20 mouse cellular contexts compared by ENCODE assay signal in genomic region chr7:27537998-27538397, GRCm38 (mm10). TPM values are rescaled to one million over a fixed set of nuclear protein-coding genes. Genes with fewer than 3 reads are reported as not detected.
A peak's percentile ranks its signal among the peaks of the same experiment; 100 is the strongest.
DNase-seq lines count a peak whose midpoint lies in the region; ATAC-seq and TF ChIP-seq lines count a peak whose summit lies in the region.
"Had no signal": no experiment of that assay in that cellular context is flagged by ENCODE, and none has a peak within 500 bp of the region (broad histone marks: within the 10 kb centered on the region; RNA-seq: fewer than 3 reads in every experiment).

No protein-coding gene starts in this region.

- H3K4me1 ChIP-seq in liver, embryonic 14.5 days (replicated peaks; ENCODE audit: control insufficient read depth in 2 of 2, insufficient read depth in 2 of 2, low read length in 1 of 2) = peaks cover 76 to 82% of the 10 kb centered on the region in 2 experiments
- peaks cover 56% of the 10 kb centered on the region for H3K4me1 ChIP-seq in liver, postnatal 0 days (ENCODE audit: insufficient read depth)
- peaks cover 28% of the 10 kb centered on the region for H3K4me1 ChIP-seq in bone marrow macrophage, adult 2 months (ENCODE audit: control insufficient read depth, insufficient read depth, low read length)

- H3K9ac ChIP-seq in liver, embryonic 14.5 days (replicated peaks) = no peak overlapping the region; the same call in 1 of the 2 replicates
- no peak overlapping the region for H3K9ac ChIP-seq in liver, postnatal 0 days (replicated peaks)
- H3K9ac ChIP-seq: embryonic facial prominence, embryonic 12.5 days; forebrain, embryonic 13.5 days; heart, embryonic 12.5 days; hindbrain, embryonic 15.5 days had no signal

- H3K4me2 ChIP-seq in liver, embryonic 14.5 days (ENCODE audit: low read depth) = no peak overlapping the region
- H3K4me2 ChIP-seq in liver, postnatal 0 days (ENCODE audit: low read depth, low read length) = no peak overlapping the region
- H3K4me2 ChIP-seq: embryonic facial prominence, embryonic 12.5 days; forebrain, embryonic 13.5 days; heart, embryonic 12.5 days; hindbrain, embryonic 15.5 days had no signal

- no peak overlapping the region for H3K4me3 ChIP-seq in liver, embryonic 14.5 days (ENCODE audit: insufficient read depth in 1 of 2, low read depth in 2 of 2, low read length in 2 of 2)
- H3K4me3 ChIP-seq in liver, postnatal 0 days (ENCODE audit: low read depth, low read length) = no peak overlapping the region
- H3K4me3 ChIP-seq in bone marrow macrophage, adult 2 months (ENCODE audit: insufficient read depth, low read length) = no peak overlapping the region
- no peak overlapping the region for H3K4me3 ChIP-seq in macrophage (ENCODE audit: inconsistent target)
- H3K4me3 ChIP-seq: embryonic facial prominence, embryonic 12.5 days; forebrain, embryonic 13.5 days; gastrocnemius, adult 2 months; heart, embryonic 12.5 days; hindbrain, embryonic 10.5 days; hindbrain, embryonic 15.5 days had no signal

- peaks cover 18% of the 10 kb centered on the region; the same call in 1 of the 2 replicates for H3K79me2 ChIP-seq in macrophage (ENCODE audit: inconsistent target)

- H3K9me3 ChIP-seq in liver, embryonic 14.5 days (ENCODE audit: control insufficient read depth, low read length) = no peaks in the 10 kb centered on the region
- H3K9me3 ChIP-seq in liver, postnatal 0 days (ENCODE audit: low read length) = no peaks in the 10 kb centered on the region
- H3K9me3 ChIP-seq: embryonic facial prominence, embryonic 12.5 days; forebrain, embryonic 13.5 days; heart, embryonic 12.5 days; hindbrain, embryonic 10.5 days; hindbrain, embryonic 15.5 days had no signal

- TF ChIP-seq POLR2A in bone marrow macrophage, adult 2 months (IDR thresholded peaks at IDR 0.05; ENCODE audit: borderline replicate concordance, low read depth, low read length) = no peak

- 79% methylated on average over 8 of the region's 8 CpGs for WGBS in liver, embryonic 14.5 days (ENCODE audit: insufficient replicate concordance)
- 82% methylated on average over 8 of the region's 8 CpGs for WGBS in liver, postnatal 0 days (ENCODE audit: insufficient replicate concordance)
- WGBS in macrophage (ENCODE audit: missing documents) = 92% methylated on average over 8 of the region's 8 CpGs

- ATAC-seq in liver, embryonic 14.5 days (ENCODE audit: insufficient read depth) = no peak
- ATAC-seq in liver, postnatal 0 days = no peak
- ATAC-seq: forebrain, embryonic 13.5 days; inflammation-experienced regulatory T-cells, adult 6 months had no signal

- no peak for TF ChIP-seq EP300 in liver, embryonic 14.5 days (IDR thresholded peaks at IDR 0.05; ENCODE audit: low read depth)
- no peak for TF ChIP-seq EP300 in liver, postnatal 0 days (IDR thresholded peaks at IDR 0.05; ENCODE audit: low read depth)

- peak overlapping the region; percentile 27 for H3K27ac ChIP-seq in liver, embryonic 14.5 days
- no peak overlapping the region for H3K27ac ChIP-seq in liver, postnatal 0 days (ENCODE audit: low read depth)
- H3K27ac ChIP-seq in bone marrow macrophage, adult 2 months (ENCODE audit: insufficient read depth, low read depth, low read length) = 0 out of 2 replicates have a peak overlapping the region, but pooled peaks have one; percentile 4
- peak overlapping the region; percentile 80; the same call in 1 of the 2 replicates for H3K27ac ChIP-seq in macrophage
- H3K27ac ChIP-seq: embryonic facial prominence, embryonic 12.5 days; forebrain, embryonic 13.5 days; gastrocnemius, adult 2 months; hindbrain, embryonic 10.5 days; hindbrain, embryonic 15.5 days had no signal

- no peaks in the 10 kb centered on the region for H3K27me3 ChIP-seq in liver, embryonic 14.5 days (ENCODE audit: control insufficient read depth, insufficient read depth, low read length)
- H3K27me3 ChIP-seq in liver, postnatal 0 days (ENCODE audit: insufficient read depth, low read length) = no peaks in the 10 kb centered on the region
- H3K27me3 ChIP-seq: CH12.LX; embryonic facial prominence, embryonic 12.5 days; forebrain, embryonic 13.5 days; heart, embryonic 12.5 days; hindbrain, embryonic 15.5 days had no signal

- TF ChIP-seq CTCF in liver, embryonic 14.5 days (IDR thresholded peaks at IDR 0.05; ENCODE audit: low read depth) = no peak
- no peak for TF ChIP-seq CTCF in liver, postnatal 0 days (IDR thresholded peaks at IDR 0.05; ENCODE audit: low read depth)
- no peak for TF ChIP-seq CTCF in bone marrow macrophage, adult 2 months (IDR thresholded peaks at IDR 0.05; ENCODE audit: low read depth, low read length)

- peaks cover 24% of the 10 kb centered on the region for H3K36me3 ChIP-seq in liver, embryonic 14.5 days (replicated peaks; ENCODE audit: control insufficient read depth, insufficient read depth, low read depth)
- H3K36me3 ChIP-seq in liver, postnatal 0 days (replicated peaks; ENCODE audit: insufficient read depth, low read length) = peaks cover 33% of the 10 kb centered on the region
- peaks cover 43% of the 10 kb centered on the region for H3K36me3 ChIP-seq in macrophage (ENCODE audit: inconsistent target)

- peak; percentile 21 to 43 for DNase-seq in adrenal gland, postnatal 36 days
- no peak for DNase-seq in adrenal gland, postnatal 4 days (ENCODE audit: low spot score in 2 of 2)
- DNase-seq in liver, embryonic 14.5 days (ENCODE audit: low read depth in 3 of 3, low spot score in 3 of 3) = no peak
- DNase-seq in liver, postnatal 0 days = no peak
- DNase-seq in thymus, postnatal 36 days = no peak
- DNase-seq: adrenal gland, postnatal 25 days; cerebellum, adult 11-12 months; cerebellum, adult 9-10 months; cerebellum, postnatal 25 days; gastrocnemius, adult 2 months; gastrocnemius, postnatal 25 days had no signal

RNA-seq across cellular contexts. Expression of gene Hipk4, which starts 14.9 kb away (rescaled TPM):
- under 1 TPM; 0.23 to 0.26 TPM for total RNA-seq in adrenal gland, postnatal 36 days (2021)
- 1 to 10 TPM; 1.4 to 1.8 TPM for total RNA-seq in adrenal gland, postnatal 4 days (2021)
- 0.49 and 0.50 TPM in 2 replicates for polyA plus RNA-seq in liver, embryonic 14.5 days (2012; rRNA removed)
- polyA plus RNA-seq in liver, embryonic 14.5 days (2014; fragmentation: Nextera tagmentation; extraction: Ambion mirVana) = 0.06 TPM in 1 of 2 replicates, not detected in the other
- polyA plus RNA-seq in liver, postnatal 0 days (2015; fragmentation: Nextera tagmentation; extraction: Ambion mirVana) = 0.04 TPM in 1 of 2 replicates, not detected in the other
- 0.43 TPM in 1 of 2 replicates, not detected in the other for polyA plus RNA-seq in bone marrow macrophage, adult 2 months (2012; ENCODE audit: insufficient read depth, insufficient read length, missing spikeins)
- total RNA-seq in macrophage (2018; cell fraction: chromatin; rRNA removed) = under 1 TPM in 14 of 26 experiments, not detected in 12; 0.25 to 0.86 (median 0.51) TPM
- not detected for total RNA-seq in macrophage (2018; cell fraction: cytosol; rRNA removed)
- under 1 TPM in 5 of 26 experiments, not detected in 21; 0.17 to 0.41 (median 0.30) TPM for total RNA-seq in macrophage (2018; cell fraction: nucleus; rRNA removed)
- 0.04 TPM in 1 of 3 replicates, not detected in the others for polyA plus RNA-seq in macrophage (2018)

RNA-seq across cellular contexts. Expression of gene Pld3, which starts 15.0 kb away (rescaled TPM):
- 100 to 1,000 TPM; 106 to 146 TPM for total RNA-seq in adrenal gland, postnatal 36 days (2021)
- total RNA-seq in adrenal gland, postnatal 4 days (2021) = 100 to 1,000 TPM; 132 to 133 TPM
- 48.9 and 55.9 TPM in 2 replicates for polyA plus RNA-seq in liver, embryonic 14.5 days (2012; rRNA removed)
- polyA plus RNA-seq in liver, embryonic 14.5 days (2014; fragmentation: Nextera tagmentation; extraction: Ambion mirVana) = 55.0 TPM in 2 replicates
- polyA plus RNA-seq in liver, postnatal 0 days (2015; fragmentation: Nextera tagmentation; extraction: Ambion mirVana) = 46.5 and 49.3 TPM in 2 replicates
- polyA plus RNA-seq in bone marrow macrophage, adult 2 months (2012; ENCODE audit: insufficient read depth, insufficient read length, missing spikeins) = 397 TPM in 2 replicates
- total RNA-seq in macrophage (2018; cell fraction: chromatin; rRNA removed) = 100 to 1,000 TPM in 8 of 26 experiments, 10 to 100 TPM in 18; 28.2 to 280 (median 84.8) TPM
- total RNA-seq in macrophage (2018; cell fraction: cytosol; rRNA removed) = 1,000 to 10,000 TPM in 13 of 26 experiments, 100 to 1,000 TPM in 13; 457 to 1,682 (median 872) TPM
- 1,000 to 10,000 TPM in 7 of 26 experiments, 100 to 1,000 TPM in 19; 221 to 1,721 (median 759) TPM for total RNA-seq in macrophage (2018; cell fraction: nucleus; rRNA removed)
- polyA plus RNA-seq in macrophage (2018) = 1,098 to 2,092 TPM (median 1,493 TPM) in 3 replicates

RNA-seq across cellular contexts. Expression of gene 2310022A10Rik, which starts 15.0 kb away (rescaled TPM):
- 10 to 100 TPM; 15.0 to 15.8 TPM for total RNA-seq in adrenal gland, postnatal 36 days (2021)
- total RNA-seq in adrenal gland, postnatal 4 days (2021) = 10 to 100 TPM; 21.6 to 28.0 TPM
- 13.8 and 14.9 TPM in 2 replicates for polyA plus RNA-seq in liver, embryonic 14.5 days (2012; rRNA removed)
- polyA plus RNA-seq in liver, embryonic 14.5 days (2014; fragmentation: Nextera tagmentation; extraction: Ambion mirVana) = 12.7 and 14.6 TPM in 2 replicates
- polyA plus RNA-seq in liver, postnatal 0 days (2015; fragmentation: Nextera tagmentation; extraction: Ambion mirVana) = 8.6 and 9.0 TPM in 2 replicates
- 53.6 and 59.8 TPM in 2 replicates for polyA plus RNA-seq in bone marrow macrophage, adult 2 months (2012; ENCODE audit: insufficient read depth, insufficient read length, missing spikeins)
- 100 to 1,000 TPM in 2 of 26 experiments, 10 to 100 TPM in 24; 26.0 to 115 (median 53.9) TPM for total RNA-seq in macrophage (2018; cell fraction: chromatin; rRNA removed)
- total RNA-seq in macrophage (2018; cell fraction: cytosol; rRNA removed) = 100 to 1,000 TPM in 1 of 26 experiments, 10 to 100 TPM in 25; 43.9 to 103 (median 66.5) TPM
- total RNA-seq in macrophage (2018; cell fraction: nucleus; rRNA removed) = 100 to 1,000 TPM in 1 of 26 experiments, 10 to 100 TPM in 25; 37.3 to 104 (median 52.1) TPM
- 71.9 to 183 TPM (median 75.3 TPM) in 3 replicates for polyA plus RNA-seq in macrophage (2018)

RNA-seq across cellular contexts. Expression of gene Prx, which starts 38.9 kb away (rescaled TPM):
- 1 to 10 TPM; 2.1 to 3.2 TPM for total RNA-seq in adrenal gland, postnatal 36 days (2021)
- total RNA-seq in adrenal gland, postnatal 4 days (2021) = 1 to 10 TPM; 7.0 to 8.8 TPM
- 0.55 and 0.73 TPM in 2 replicates for polyA plus RNA-seq in liver, embryonic 14.5 days (2012; rRNA removed)
- polyA plus RNA-seq in liver, embryonic 14.5 days (2014; fragmentation: Nextera tagmentation; extraction: Ambion mirVana) = 0.23 and 0.29 TPM in 2 replicates
- polyA plus RNA-seq in liver, postnatal 0 days (2015; fragmentation: Nextera tagmentation; extraction: Ambion mirVana) = 0.25 and 0.28 TPM in 2 replicates
- polyA plus RNA-seq in bone marrow macrophage, adult 2 months (2012; ENCODE audit: insufficient read depth, insufficient read length, missing spikeins) = 0.57 and 0.68 TPM in 2 replicates
- total RNA-seq in macrophage (2018; cell fraction: chromatin; rRNA removed) = 1 to 10 TPM in 3 of 26 experiments, under 1 TPM in 18, not detected in 5; 0.20 to 1.3 (median 0.63) TPM
- under 1 TPM; 0.05 to 0.37 (median 0.17) TPM for total RNA-seq in macrophage (2018; cell fraction: cytosol; rRNA removed)
- total RNA-seq in macrophage (2018; cell fraction: nucleus; rRNA removed) = 1 to 10 TPM in 3 of 26 experiments, under 1 TPM in 21, not detected in 2; 0.15 to 1.1 (median 0.53) TPM
- polyA plus RNA-seq in macrophage (2018) = 0.20 to 0.30 TPM (median 0.22 TPM) in 3 replicates

RNA-seq across cellular contexts. Expression of gene Sertad1, which starts 51.3 kb away (rescaled TPM):
- total RNA-seq in adrenal gland, postnatal 36 days (2021) = 10 to 100 TPM; 30.0 to 38.4 TPM
- 10 to 100 TPM; 18.1 to 18.8 TPM for total RNA-seq in adrenal gland, postnatal 4 days (2021)
- polyA plus RNA-seq in liver, embryonic 14.5 days (2012; rRNA removed) = 9.9 and 13.5 TPM in 2 replicates
- polyA plus RNA-seq in liver, embryonic 14.5 days (2014; fragmentation: Nextera tagmentation; extraction: Ambion mirVana) = 19.7 and 20.3 TPM in 2 replicates
- 18.3 and 18.5 TPM in 2 replicates for polyA plus RNA-seq in liver, postnatal 0 days (2015; fragmentation: Nextera tagmentation; extraction: Ambion mirVana)
- polyA plus RNA-seq in bone marrow macrophage, adult 2 months (2012; ENCODE audit: insufficient read depth, insufficient read length, missing spikeins) = 22.1 and 24.7 TPM in 2 replicates
- total RNA-seq in macrophage (2018; cell fraction: chromatin; rRNA removed) = 10 to 100 TPM in 25 of 26 experiments, 1 to 10 TPM in 1; 7.6 to 29.7 (median 19.0) TPM
- total RNA-seq in macrophage (2018; cell fraction: cytosol; rRNA removed) = 10 to 100 TPM; 30.9 to 68.3 (median 41.2) TPM
- total RNA-seq in macrophage (2018; cell fraction: nucleus; rRNA removed) = 10 to 100 TPM; 18.1 to 55.2 (median 28.5) TPM
- polyA plus RNA-seq in macrophage (2018) = 16.5 to 37.7 TPM (median 28.9 TPM) in 3 replicates

Comparison
In these comparisons a context has a peak if more than half of its experiments do, and no peak if none do; other contexts are left out.
1. DNase-seq: peak in adrenal gland, postnatal 36 days (2 of 2); none in adrenal gland, postnatal 4 days (0 of 2), liver, embryonic 14.5 days (0 of 3), liver, postnatal 0 days (single experiment) and thymus, postnatal 36 days (0 of 2).